Mouse (Mus musculus): ENCODE results near the gene Nudt1.

GRCm38 (mm10) chr5:140370446-140371254 lies 49.2 kb downstream of the Nudt1 start:
- TF ChIP-seq TCF12 (IDR thresholded peaks at IDR 0.05; ENCODE audit: insufficient read depth, poor library complexity, severe bottlenecking) = no peak
- no peak for TF ChIP-seq E2F4 (IDR thresholded peaks at IDR 0.05; ENCODE audit: insufficient read depth)
- no peak for TF ChIP-seq TCF3 (IDR thresholded peaks at IDR 0.05; ENCODE audit: insufficient read length, low read depth)
- no peak for TF ChIP-seq SRF (IDR thresholded peaks at IDR 0.05; ENCODE audit: control insufficient read depth, insufficient read length, low read depth)
- TF ChIP-seq USF1 (IDR thresholded peaks at IDR 0.05; ENCODE audit: low read depth) = no peak
- TF ChIP-seq POLR2AphosphoS2 (IDR thresholded peaks at IDR 0.05; ENCODE audit: insufficient read length, low read depth) = no peak
